Mouse (Mus musculus): ENCODE results near the gene Car9.
"Not testable (repeated sequence)": the region's sequence is repeated elsewhere in the genome, so short reads cannot be mapped to it uniquely, and the experiment has no call there.

The Car9 gene

GRCm38 (mm10) chr4:43528487-43528886, 21.7 kb downstream of the Car9 start:
- no peak for DNase-seq (ENCODE audit: low spot score in 2 of 2)

DNA sequence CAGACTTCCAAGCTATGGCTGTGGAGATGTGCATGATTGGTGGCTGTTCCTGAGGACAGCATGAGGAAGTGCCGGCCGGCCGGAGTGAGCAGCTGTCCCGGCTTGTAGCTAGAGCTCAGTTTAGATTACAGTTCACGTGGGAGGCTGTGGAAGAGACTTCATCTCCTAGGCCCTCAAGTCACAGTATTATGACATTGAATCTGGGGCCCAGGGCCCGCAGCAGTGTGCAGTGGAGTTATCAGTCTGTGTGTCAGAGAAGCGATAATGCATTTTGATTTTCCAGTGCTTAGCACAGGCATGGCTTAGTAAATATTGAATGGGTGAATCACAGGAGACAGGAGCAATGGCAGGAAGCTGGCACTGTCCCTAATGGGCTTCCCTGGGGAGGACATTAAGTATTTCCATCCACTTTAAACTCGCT, 23.3 kb downstream of the Car9 start:
- no peak for DNase-seq (ENCODE audit: low spot score in 2 of 2)

- peak; percentile 65 to 68 for DNase-seq (ENCODE audit: low spot score in 2 of 2)
Observed at GRCm38 (mm10) chr4:43530581-43530980, 23.8 kb downstream of the Car9 start.

DNA sequence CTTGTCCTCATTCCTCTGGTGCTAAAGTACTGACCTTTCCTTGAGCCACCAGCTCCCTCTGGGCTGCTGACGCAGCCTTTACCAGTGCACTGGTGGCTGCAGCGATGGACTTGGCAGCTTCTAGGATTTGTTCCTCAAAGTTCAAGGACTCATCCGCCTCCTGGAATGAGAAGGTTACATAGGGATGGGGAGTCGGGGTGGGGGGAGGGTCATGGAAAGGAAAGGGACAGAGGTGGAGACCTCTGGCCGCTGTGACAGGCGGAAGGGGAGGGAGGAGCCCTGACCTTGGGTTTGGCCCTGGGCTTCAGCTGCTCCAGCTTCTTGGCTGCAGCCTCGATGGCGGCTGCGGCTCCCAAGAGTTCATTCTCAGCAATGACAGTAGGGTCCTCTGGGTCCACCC, 26.5 kb downstream of the Car9 start:
- DNase-seq (ENCODE audit: low spot score in 2 of 2) = no peak

GRCm38 (mm10) chr4:43535628-43536027, 28.9 kb downstream of the Car9 start:
- no peak for DNase-seq (ENCODE audit: low spot score in 2 of 2)

- DNase-seq (ENCODE audit: low spot score in 2 of 2) = no peak
Observed at GRCm38 (mm10) chr4:43536031-43536430, 29.3 kb downstream of the Car9 start.

DNA sequence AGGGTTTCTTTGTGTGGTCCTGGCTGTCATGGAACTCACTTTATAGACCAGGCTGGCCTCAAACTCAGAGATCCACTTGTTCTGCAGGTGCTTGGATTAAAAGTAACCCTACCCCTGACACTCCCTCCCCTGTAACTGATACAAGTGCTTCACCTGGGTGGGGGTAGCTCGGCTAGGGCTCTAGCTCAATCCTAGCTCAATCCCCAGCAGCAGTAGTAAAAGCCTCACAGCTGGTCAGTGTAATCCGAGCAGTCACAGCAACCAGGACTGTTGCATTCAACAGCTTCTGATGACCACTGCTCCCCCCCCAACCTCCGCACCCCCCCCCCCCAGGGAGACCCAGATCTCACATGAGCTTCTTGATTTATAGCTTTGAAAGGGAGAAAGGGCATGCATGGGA, 35.3 kb downstream of the Car9 start:
- DNase-seq (ENCODE audit: low spot score in 2 of 2) = no peak

- DNase-seq (ENCODE audit: low spot score in 2 of 2) = no peak
Observed at GRCm38 (mm10) chr4:43546375-43547047, 39.7 kb downstream of the Car9 start.

DNA sequence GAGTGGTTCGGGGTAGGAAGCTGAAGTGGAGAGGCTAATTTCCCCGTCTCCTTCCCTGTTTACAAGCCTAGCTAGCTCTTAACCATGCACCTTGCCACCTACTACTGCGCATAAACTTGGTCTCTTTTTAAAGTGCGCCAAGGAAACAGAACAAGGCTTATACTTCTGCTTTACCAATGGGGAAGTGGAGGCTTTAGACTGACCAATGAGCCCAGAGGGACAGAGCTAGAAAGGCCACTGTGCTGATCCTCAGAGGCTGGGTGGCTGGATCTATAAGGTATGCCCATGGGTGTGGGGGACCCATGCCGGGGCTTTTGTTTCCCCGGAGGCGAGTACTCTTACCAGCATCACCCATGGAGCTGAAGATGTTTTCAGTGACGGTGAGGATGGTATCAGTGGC, 40.4 kb downstream of the Car9 start:
- DNase-seq (ENCODE audit: low spot score in 2 of 2) = no peak

- no peak for DNase-seq (ENCODE audit: low spot score in 2 of 2)
Observed at GRCm38 (mm10) chr4:43549055-43549454, 42.3 kb downstream of the Car9 start.

- DNase-seq (ENCODE audit: low spot score in 2 of 2) = not testable (repeated sequence)
Observed at GRCm38 (mm10) chr4:43551854-43552253, 45.1 kb downstream of the Car9 start.

DNA sequence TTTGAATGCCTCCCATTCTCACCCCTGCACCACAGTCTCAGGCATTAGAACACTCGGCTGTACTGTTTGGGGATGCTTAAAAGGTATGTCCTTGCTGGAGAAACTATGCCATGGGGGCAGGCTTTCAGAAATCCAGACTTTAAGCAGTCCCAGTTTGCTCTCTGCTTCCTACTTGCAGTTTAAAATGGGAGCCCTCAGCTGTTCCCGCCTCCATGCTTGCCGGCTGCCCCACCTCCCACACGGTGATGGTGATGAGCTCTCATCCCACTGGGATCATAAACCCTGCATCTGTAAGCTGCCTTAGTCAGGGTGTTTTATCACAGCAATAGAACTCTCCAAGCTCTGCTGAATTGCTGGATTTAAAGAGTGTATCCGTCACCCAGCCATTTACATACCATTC, 45.7 kb downstream of the Car9 start:
- peak in 1 of 2 experiments; percentile 41 for DNase-seq (ENCODE audit: low spot score in 2 of 2)

DNA sequence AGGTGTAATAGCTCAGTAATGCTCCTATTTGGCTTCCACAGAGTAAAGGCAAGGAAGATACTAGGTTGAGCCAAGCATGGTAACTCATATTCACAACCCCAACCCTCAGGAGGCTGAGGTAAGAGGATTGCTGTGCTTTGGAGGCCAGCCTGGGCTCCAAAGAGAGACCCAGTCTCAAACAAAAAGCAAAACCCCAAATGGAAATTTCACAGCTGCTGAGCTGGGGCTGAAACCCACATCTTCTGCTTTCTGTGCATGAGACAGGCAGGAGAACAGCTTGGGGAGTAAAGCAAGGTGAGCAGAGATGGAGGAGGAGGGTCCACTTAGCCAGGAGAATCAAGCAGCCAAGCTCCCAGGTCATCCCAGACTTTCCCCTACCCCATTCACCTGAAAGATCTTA, 47.1 kb downstream of the Car9 start:
- DNase-seq (ENCODE audit: low spot score in 2 of 2) = no peak

- DNase-seq (ENCODE audit: low spot score in 2 of 2) = no peak
Observed at GRCm38 (mm10) chr4:43555926-43556325, 49.2 kb downstream of the Car9 start.

DNA sequence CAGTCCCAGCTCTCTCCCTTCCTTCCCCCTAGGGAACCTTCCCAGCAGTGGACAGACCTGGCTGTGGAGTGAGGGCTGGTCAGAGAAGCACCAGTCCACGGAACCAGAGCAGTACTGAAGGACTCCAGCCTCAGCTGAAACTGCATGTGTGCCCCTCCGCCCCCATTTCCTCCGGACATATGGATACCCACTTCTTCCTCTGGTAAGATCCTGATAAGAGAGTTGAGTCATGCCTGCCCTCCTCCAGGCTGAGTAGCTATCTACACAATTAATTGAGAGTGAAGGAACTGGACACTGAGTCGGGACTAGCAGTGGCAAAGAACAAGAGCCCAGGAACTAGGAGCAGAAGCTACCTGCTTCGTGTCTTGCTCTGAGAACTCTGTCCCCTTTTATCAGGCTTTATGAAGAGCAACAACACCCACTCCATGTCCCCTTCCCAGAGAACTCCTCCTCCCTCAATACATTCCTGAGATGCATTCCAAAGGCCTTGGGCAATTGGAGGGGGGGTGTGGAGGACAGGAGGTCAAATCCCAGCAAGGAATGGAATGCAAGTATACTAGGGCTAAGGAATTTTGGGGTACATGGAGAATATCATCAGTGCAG, 51.4 kb downstream of the Car9 start:
- DNase-seq (ENCODE audit: low spot score in 2 of 2) = no peak

DNA sequence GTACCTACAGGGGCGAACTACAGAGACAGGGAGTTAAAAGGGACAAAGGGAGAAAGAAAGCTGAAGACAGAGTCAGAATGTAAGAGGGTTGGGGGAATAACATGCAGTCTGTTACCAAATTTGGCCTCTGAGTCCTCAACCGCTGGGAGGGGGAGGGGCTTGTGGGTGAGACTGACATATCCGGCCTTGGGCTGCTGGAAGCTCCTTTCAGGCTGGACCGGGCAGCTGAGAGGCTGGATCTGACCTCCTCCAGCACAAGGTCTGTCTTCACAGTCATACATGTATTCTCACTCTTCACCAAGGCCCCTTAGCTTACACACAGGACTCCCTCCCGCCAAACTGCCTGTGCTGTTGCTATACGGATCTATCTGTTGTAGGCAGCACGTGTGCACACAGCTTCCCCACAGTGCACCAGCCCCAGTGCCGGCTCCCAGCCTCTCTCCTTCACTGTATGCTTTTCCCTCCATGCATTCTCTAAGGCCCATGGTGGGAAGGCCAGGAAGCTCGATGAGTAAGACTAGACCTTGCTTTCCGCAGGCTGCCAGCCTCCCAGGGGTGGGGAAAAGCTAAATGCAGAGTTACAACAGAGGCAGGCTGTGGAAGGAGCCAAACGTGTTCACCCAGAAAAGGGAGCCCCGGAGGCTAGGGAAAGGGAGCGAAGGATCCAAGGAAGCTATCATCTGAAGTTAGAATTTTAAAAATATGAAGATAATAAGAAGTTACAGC, 52.0 kb downstream of the Car9 start:
- DNase-seq (ENCODE audit: low spot score in 2 of 2) = no peak

GRCm38 (mm10) chr4:43559519-43560242, 52.9 kb downstream of the Car9 start:
- DNase-seq (ENCODE audit: low spot score in 2 of 2) = no peak

- DNase-seq (ENCODE audit: low spot score in 2 of 2) = no peak
Observed at GRCm38 (mm10) chr4:43560243-43560611, 53.5 kb downstream of the Car9 start.

- no peak for DNase-seq (ENCODE audit: low spot score in 2 of 2)
Observed at GRCm38 (mm10) chr4:43560976-43561375, 54.2 kb downstream of the Car9 start.

DNA sequence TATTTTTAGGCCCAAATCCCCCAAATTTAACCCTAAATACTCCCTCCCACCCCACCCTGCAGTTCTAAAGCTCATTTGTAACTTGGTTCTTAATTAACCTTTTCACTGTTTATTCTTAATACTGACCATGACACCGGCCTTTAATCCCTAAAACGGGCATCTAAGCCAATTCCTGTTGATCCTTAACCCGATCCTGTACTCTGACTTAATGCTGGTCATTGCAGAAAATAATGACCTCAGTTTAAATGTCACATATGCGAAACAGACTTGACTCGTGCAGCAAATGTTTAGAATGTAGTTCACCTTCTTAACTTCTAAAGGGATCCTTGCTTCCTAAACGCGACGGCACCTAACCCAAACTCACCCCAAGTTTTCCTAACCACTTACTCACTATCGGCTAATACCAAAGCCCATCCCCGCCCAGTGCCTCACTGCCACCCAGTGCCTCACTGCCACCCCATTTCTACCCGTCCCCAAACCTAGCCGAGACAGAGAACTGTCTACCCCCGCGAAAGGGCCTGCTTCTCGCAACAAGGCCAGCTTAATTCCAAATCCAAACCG, 54.8 kb downstream of the Car9 start:
- no peak for DNase-seq (ENCODE audit: low spot score in 2 of 2)

GRCm38 (mm10) chr4:43561997-43562768, 55.4 kb downstream of the Car9 start, which contains the start of the genes Creb3 and Tln1:
Gene Creb3, plus strand, starts transcription at chr4:43562332.
Gene Tln1, minus strand, starts transcription at chr4:43562691.
- peak; percentile 86 to 94 for DNase-seq (ENCODE audit: low spot score in 2 of 2)
